In the genomic region with DNA sequence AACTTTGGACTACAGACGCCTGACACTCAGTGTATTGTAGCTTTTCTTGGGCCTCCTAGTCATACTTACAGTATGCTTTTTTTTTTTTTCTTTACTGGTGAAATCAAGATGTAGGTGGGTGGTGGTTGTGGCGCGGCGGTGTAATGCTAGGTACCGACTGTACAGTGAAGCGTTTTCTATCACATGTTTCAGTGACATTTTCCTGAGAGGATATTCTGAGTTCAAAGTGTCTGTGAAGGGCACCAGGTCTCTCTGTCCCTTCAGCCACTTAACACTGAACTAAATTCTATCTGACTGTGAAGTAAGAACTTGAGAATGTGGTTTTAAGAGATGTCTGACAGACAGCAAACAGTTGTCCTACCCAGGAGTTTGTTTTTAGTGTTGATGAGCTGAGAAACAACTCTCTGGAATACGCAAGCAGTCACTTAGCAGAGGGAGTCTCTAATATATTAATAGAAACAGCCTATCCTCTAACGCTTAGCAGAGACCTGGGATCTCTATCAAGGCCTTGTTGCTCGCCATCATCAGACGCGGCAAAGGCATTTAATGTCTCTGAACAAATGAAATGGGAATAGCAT, we compare ENCODE assay signal across 11 mouse cellular contexts.
"Had no signal": no experiment of that assay in that cellular context is flagged by ENCODE, and none has a peak within 500 bp of the region (broad histone marks: within the 10 kb centered on the region; RNA-seq: fewer than 3 reads in every experiment).

No protein-coding gene starts in this region.

- H3K9ac ChIP-seq: limb, embryonic 15.5 days; liver, embryonic 14.5 days; midbrain, embryonic 12.5 days had no signal

- H3K36me3 ChIP-seq: limb, embryonic 15.5 days; midbrain, embryonic 12.5 days had no signal

- H3K4me3 ChIP-seq: limb, embryonic 15.5 days; midbrain, embryonic 12.5 days had no signal

- ATAC-seq: midbrain, embryonic 16.5 days had no signal

- H3K9me3 ChIP-seq: limb, embryonic 15.5 days; midbrain, embryonic 12.5 days had no signal

- H3K4me1 ChIP-seq: limb, embryonic 15.5 days; midbrain, embryonic 12.5 days had no signal

- H3K4me2 ChIP-seq: limb, embryonic 15.5 days; midbrain, embryonic 12.5 days had no signal

- H3K27me3 ChIP-seq: limb, embryonic 15.5 days; midbrain, embryonic 12.5 days had no signal

- DNase-seq: kidney, postnatal 36 days; layer of hippocampus, adult 9-11 months; layer of hippocampus, postnatal 36 days; lung, adult 18-20 months; right cerebral cortex, postnatal 14 days; thymus, adult 18-20 months; thymus, postnatal 14 days had no signal

- H3K27ac ChIP-seq: limb, embryonic 15.5 days; liver, embryonic 14.5 days; midbrain, embryonic 12.5 days had no signal
